Mouse (Mus musculus) embryonic facial prominence, embryonic 10.5 days (tissue): ENCODE measurements around the gene Cherp. TPM values are rescaled to one million over a fixed set of nuclear protein-coding genes. Genes with fewer than 3 reads are reported as not detected.
A peak's percentile ranks its signal among the peaks of the same experiment; 100 is the strongest.

Experiments
- DNase-seq: peaks from one replicate; pipeline ENCODE4 v3.0.0-alpha.2; 2017; ENCODE audit warnings: low spot score
- H3K27ac ChIP-seq: fragments of 300-500 bp; sonication (generic); replicated peaks from 2 replicates; pipeline ENCODE4 v1.5.1; 2016; ENCODE audit warnings: mild to moderate bottlenecking
- H3K27me3 ChIP-seq: fragments of 300-500 bp; sonication (generic); replicated peaks from 2 replicates; pipeline ENCODE4 v1.6.1; 2016; ENCODE audit warnings: low read depth, mild to moderate bottlenecking; ENCODE audit not compliant: poor library complexity, severe bottlenecking
- H3K36me3 ChIP-seq: fragments of 300-500 bp; sonication (generic); replicated peaks from 2 replicates; pipeline ENCODE4 v1.6.1; 2016; ENCODE audit warnings: mild to moderate bottlenecking, moderate library complexity
- H3K4me1 ChIP-seq: fragments of 300-500 bp; sonication (generic); 2 replicates; pipeline ENCODE4 v1.6.1; 2016
- H3K4me3 ChIP-seq: fragments of 300-500 bp; sonication (generic); 2 replicates; pipeline ENCODE4 v1.5.1; 2016; ENCODE audit warnings: mild to moderate bottlenecking, moderate library complexity
- H3K9me3 ChIP-seq: fragments of 300-500 bp; sonication (generic); 2 replicates; pipeline ENCODE4 v1.6.1; 2016; ENCODE audit warnings: mild to moderate bottlenecking
- WGBS: fragments of 180-500 bp; shearing (Covaris S2); methylation state at CpG from one replicate; pipeline ENCODE4 v1.1.7; 2016; 5-methylcytosine and 5-hydroxymethylcytosine counted together
- polyA plus RNA-seq: library from polyadenylated mRNA; unstranded; fragments of >200 nt; fragmentation: Nextera tagmentation; extraction: Ambion mirVana; gene quantifications from 2 replicates; pipeline ENCODE4 v1.2.1, GENCODE M21; 2016

Gene Cherp
- 112 and 115 TPM in 2 replicates for polyA plus RNA-seq

- under 1% methylated on average over 80 of the region's 80 CpGs for WGBS
Measured at GRCm38 (mm10) chr8:72474826-72475546, at the start of gene Cherp. Gene Cherp, minus strand, starts transcription at chr8:72475226.

GRCm38 (mm10) chr8:72521888-72522287, 46.9 kb upstream of the Cherp start:
- no peak overlapping the region for H3K4me3 ChIP-seq
- H3K27ac ChIP-seq = no peak overlapping the region
- DNase-seq = no peak
- peaks cover 7% of the 10 kb centered on the region for H3K4me1 ChIP-seq
- no peaks in the 10 kb centered on the region for H3K9me3 ChIP-seq
- H3K36me3 ChIP-seq = peaks cover 22% of the 10 kb centered on the region
- no peaks in the 10 kb centered on the region for H3K27me3 ChIP-seq

More at GRCm38 (mm10) chr8:72474826-72475546, at the start of gene Cherp:
- no peaks in the 10 kb centered on the region for H3K27me3 ChIP-seq
- peaks cover 53% of the 10 kb centered on the region for H3K36me3 ChIP-seq
- H3K4me1 ChIP-seq = peaks cover 21% of the 10 kb centered on the region
- peak within 1 kb of the TSS; percentile 93 for H3K27ac ChIP-seq
- DNase-seq = peak; percentile 98
- peak within 1 kb of the TSS; percentile 93 for H3K4me3 ChIP-seq
- no peaks in the 10 kb centered on the region for H3K9me3 ChIP-seq

GRCm38 (mm10) chr8:72517421-72517988, 42.5 kb upstream of the Cherp start:
- 82% methylated on average over 7 of the region's 7 CpGs for WGBS
- no peak overlapping the region for H3K27ac ChIP-seq

GRCm38 (mm10) chr8:72513158-72513557, 38.1 kb upstream of the Cherp start:
- no peak overlapping the region for H3K4me3 ChIP-seq
- DNase-seq = no peak
- no peak overlapping the region for H3K27ac ChIP-seq
- peaks cover 11% of the 10 kb centered on the region for H3K36me3 ChIP-seq
- H3K27me3 ChIP-seq = no peaks in the 10 kb centered on the region
- peaks cover 2% of the 10 kb centered on the region for H3K4me1 ChIP-seq
- WGBS = 89% methylated on average over 1 of the region's 1 CpGs
- H3K9me3 ChIP-seq = no peaks in the 10 kb centered on the region

More at GRCm38 (mm10) chr8:72517421-72517988, 42.5 kb upstream of the Cherp start:
- H3K36me3 ChIP-seq = peaks cover 20% of the 10 kb centered on the region
- no peaks in the 10 kb centered on the region for H3K27me3 ChIP-seq
- no peaks in the 10 kb centered on the region for H3K9me3 ChIP-seq
- H3K4me3 ChIP-seq = no peak overlapping the region
- peaks cover 7% of the 10 kb centered on the region for H3K4me1 ChIP-seq
- DNase-seq = no peak

GRCm38 (mm10) chr8:72512648-72513047, 37.6 kb upstream of the Cherp start:
- Histone ChIP-seq H3K27ac (no peak overlapping the region), H3K9me3 (no peaks in the 10 kb centered on the region), H3K4me3 (no peak overlapping the region), H3K36me3 (peaks cover 9% of the 10 kb centered on the region), H3K27me3 (no peaks in the 10 kb centered on the region), H3K4me1 (no peaks in the 10 kb centered on the region)
- WGBS = 90% methylated on average over 1 of the region's 1 CpGs
- DNase-seq = no peak

GRCm38 (mm10) chr8:72507505-72507904, 32.5 kb upstream of the Cherp start:
- WGBS = 87% methylated on average over 1 of the region's 1 CpGs
- Histone ChIP-seq H3K27ac (no peak overlapping the region), H3K27me3 (no peaks in the 10 kb centered on the region), H3K9me3 (no peaks in the 10 kb centered on the region), H3K36me3 (peaks cover 22% of the 10 kb centered on the region), H3K4me1 (no peaks in the 10 kb centered on the region; the same call in 1 of the 2 replicates), H3K4me3 (no peak overlapping the region)
- DNase-seq = no peak

- Histone ChIP-seq H3K27ac (no peak overlapping the region), H3K4me1 (no peaks in the 10 kb centered on the region; the same call in 1 of the 2 replicates), H3K36me3 (peaks cover 37% of the 10 kb centered on the region), H3K27me3 (no peaks in the 10 kb centered on the region), H3K9me3 (no peaks in the 10 kb centered on the region), H3K4me3 (no peak overlapping the region)
- no peak for DNase-seq
Measured at GRCm38 (mm10) chr8:72504637-72505314, 29.8 kb upstream of the Cherp start.

- no peak for DNase-seq
- Histone ChIP-seq H3K36me3 (peaks cover 43% of the 10 kb centered on the region), H3K27me3 (no peaks in the 10 kb centered on the region), H3K4me1 (no peaks in the 10 kb centered on the region; the same call in 1 of the 2 replicates), H3K9me3 (no peaks in the 10 kb centered on the region), H3K27ac (no peak overlapping the region), H3K4me3 (no peak overlapping the region)
Measured at GRCm38 (mm10) chr8:72504137-72504536, 29.1 kb upstream of the Cherp start.

- Histone ChIP-seq H3K27ac (no peak overlapping the region), H3K27me3 (no peaks in the 10 kb centered on the region), H3K9me3 (no peaks in the 10 kb centered on the region), H3K4me1 (peaks cover under 1% of the 10 kb centered on the region; the same call in 1 of the 2 replicates), H3K36me3 (peaks cover 79% of the 10 kb centered on the region), H3K4me3 (no peak overlapping the region)
- 94% methylated on average over 1 of the region's 1 CpGs for WGBS
- no peak for DNase-seq
Measured at GRCm38 (mm10) chr8:72500521-72500931, 25.5 kb upstream of the Cherp start.

- Histone ChIP-seq H3K27ac (no peak overlapping the region), H3K27me3 (no peaks in the 10 kb centered on the region), H3K4me3 (no peak overlapping the region), H3K36me3 (peaks cover 86% of the 10 kb centered on the region), H3K4me1 (peaks cover 6% of the 10 kb centered on the region; the same call in 1 of the 2 replicates), H3K9me3 (no peaks in the 10 kb centered on the region)
- 91% methylated on average over 2 of the region's 2 CpGs for WGBS
- DNase-seq = no peak
Measured at GRCm38 (mm10) chr8:72499521-72500284, 24.7 kb upstream of the Cherp start.

- 91% methylated on average over 4 of the region's 4 CpGs for WGBS
- no peak overlapping the region for H3K4me3 ChIP-seq
- peaks cover 80% of the 10 kb centered on the region for H3K36me3 ChIP-seq
- H3K9me3 ChIP-seq = no peaks in the 10 kb centered on the region
- no peak for DNase-seq
- H3K27me3 ChIP-seq = no peaks in the 10 kb centered on the region
- H3K27ac ChIP-seq = no peak overlapping the region
- H3K4me1 ChIP-seq = peaks cover 14% of the 10 kb centered on the region
Measured at GRCm38 (mm10) chr8:72498527-72498926, 23.5 kb upstream of the Cherp start.

- WGBS = 88% methylated on average over 1 of the region's 1 CpGs
- Histone ChIP-seq H3K36me3 (peaks cover 75% of the 10 kb centered on the region), H3K9me3 (no peaks in the 10 kb centered on the region), H3K4me1 (peaks cover 17% of the 10 kb centered on the region), H3K27me3 (no peaks in the 10 kb centered on the region), H3K27ac (no peak overlapping the region), H3K4me3 (no peak overlapping the region)
- no peak for DNase-seq
Measured at GRCm38 (mm10) chr8:72497911-72498310, 22.9 kb upstream of the Cherp start.
